Mouse (Mus musculus) gastrocnemius, postnatal 10 days (tissue): Measurements from ENCODE around the gene Cdh5. TPM values are rescaled to one million over a fixed set of nuclear protein-coding genes. Genes with fewer than 3 reads are reported as not detected.
"Not testable (repeated sequence)": the region's sequence is repeated elsewhere in the genome, so short reads cannot be mapped to it uniquely, and the experiment has no call there.

ENCODE experiments used
- DNase-seq: peaks from one replicate; pipeline ENCODE4 v3.0.0; 2021; ENCODE audit warnings: mixed read lengths
- total RNA-seq, 2 experiments: library from RNA; stranded (reverse); gene quantifications; 2 replicates each; pipeline ENCODE4 v1.2.3; 2021

Gene Cdh5
- total RNA-seq, 2 experiments from 2014 or later = 145 to 168 TPM

DNA sequence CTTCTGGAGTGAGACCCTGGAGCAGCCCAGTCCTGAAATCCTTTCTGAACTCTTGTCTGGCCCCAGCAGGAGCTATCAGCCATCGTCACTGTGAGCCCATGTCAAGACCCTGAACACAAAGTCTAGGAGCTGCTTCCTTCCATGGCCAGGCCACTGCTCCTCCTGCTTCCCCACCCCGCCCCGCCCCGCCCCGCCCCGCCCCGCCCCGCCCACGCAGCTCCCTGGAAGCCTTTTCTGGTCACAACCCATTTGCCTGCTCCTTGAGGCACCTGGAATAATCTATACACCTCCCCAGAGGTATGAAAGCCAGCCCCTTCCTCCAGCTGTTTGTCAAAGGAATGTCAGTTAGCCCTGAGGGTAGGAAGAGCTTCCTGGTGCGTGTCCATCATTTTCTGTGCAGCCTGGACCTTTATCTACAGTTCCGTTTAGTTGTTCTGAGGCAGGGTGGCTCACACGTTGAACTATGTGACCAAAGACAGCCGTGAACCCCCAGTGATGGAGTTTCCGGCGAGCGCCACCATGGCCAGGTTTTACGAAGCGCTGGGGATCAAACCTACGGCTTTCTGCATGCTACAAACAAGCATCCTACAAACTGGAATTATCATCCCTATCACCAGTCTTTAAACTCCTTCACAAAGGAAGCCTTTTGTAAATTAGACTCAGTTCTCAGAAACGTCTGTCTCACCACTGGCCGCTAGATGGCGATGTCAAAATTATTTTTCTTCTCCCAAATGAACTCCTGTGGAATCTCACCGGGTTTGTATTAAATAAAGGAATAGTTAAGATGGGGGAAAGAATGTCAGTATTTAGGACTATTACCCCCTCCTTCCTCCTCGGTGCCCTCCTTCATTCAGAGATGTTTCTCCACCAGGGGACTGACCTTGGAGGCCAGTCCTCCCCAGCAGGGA, 10.2 kb upstream of the Cdh5 start:
- not testable (repeated sequence) for DNase-seq

DNA sequence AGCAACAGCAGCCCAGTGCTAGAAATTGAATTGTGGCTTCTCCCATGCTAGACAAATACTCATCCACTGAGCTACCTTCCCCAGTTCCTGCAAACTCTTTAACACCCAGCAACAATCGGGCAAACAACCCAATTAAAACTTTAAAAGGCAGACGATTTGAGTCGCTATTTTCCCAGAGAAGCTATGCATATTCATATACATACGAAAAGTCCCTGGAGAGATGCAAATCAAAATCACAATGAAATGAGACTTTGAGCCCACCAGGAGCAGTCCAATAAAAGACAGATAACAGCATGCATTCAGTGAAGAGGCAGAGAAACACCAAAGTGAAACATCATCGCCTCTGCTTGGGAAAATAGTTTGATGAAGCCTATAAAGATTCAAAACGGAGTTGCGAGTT, 8.1 kb upstream of the Cdh5 start:
- no peak for DNase-seq

- no peak for DNase-seq
Observed at GRCm38 (mm10) chr8:104095595-104095994, 5.8 kb upstream of the Cdh5 start.

DNA sequence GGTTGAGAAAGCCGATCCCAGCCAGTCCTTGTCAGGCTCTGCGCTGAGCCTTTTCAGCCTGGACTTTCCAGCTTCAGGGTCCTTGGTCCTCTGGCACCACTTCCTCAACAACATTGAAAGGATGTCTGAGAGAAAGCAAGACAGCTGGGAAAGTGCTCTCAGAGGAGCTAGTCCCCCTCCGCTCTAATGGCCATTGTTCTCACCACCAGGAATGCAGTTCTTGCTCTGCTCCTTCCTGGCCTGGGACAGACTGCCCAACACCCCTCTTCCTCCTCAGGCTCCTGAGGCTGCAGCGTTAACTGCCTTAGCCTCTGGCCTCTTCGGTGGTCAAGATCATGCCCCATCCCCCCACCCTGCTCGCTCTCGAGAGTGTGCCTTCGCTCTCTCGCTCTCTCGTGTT, 4.8 kb upstream of the Cdh5 start:
- DNase-seq = no peak

- no peak for DNase-seq
Observed at GRCm38 (mm10) chr8:104098671-104099346, 2.6 kb upstream of the Cdh5 start.

GRCm38 (mm10) chr8:104099347-104100099, 1.9 kb upstream of the Cdh5 start:
- DNase-seq = peak; percentile 51

DNA sequence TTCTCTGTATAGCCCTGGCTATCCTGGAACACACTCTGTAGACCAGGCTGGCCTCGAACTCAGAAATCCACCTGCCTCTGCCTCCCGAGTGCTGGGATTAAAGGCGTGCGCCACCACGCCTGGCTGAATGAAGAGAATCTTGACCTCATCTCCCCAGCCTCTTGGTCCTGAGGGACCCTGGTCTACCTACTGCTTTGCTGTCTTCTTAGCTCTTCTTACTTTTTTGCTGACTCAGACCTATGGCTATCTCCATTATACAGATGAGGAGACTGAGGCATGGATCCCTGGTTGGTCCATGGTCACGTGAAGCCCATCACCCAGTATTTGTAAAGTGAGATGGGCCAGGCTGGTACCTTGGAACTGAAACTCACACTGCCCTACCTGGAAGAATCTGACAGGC, 701 bp upstream of the Cdh5 start:
- not testable (repeated sequence) for DNase-seq

DNA sequence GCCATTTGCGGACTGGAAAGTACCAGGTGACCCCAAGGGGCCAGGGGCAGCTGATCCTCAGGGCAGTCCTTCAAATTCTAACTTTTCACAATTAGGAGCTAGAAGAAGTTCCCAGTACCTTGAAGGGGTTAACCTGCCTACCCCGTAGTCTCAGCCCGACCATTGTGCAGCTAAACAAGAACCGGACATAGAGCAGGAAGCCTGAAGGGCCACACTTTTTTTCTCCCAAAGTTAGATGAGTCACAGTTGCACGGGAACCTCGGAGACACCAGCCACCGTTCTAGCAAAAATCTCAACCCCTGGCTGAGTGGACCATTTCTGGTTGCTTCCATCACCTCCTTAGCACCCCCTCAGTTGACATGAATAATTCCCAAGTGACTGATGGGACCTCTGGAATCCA, 2.0 kb downstream of the Cdh5 start:
- DNase-seq = no peak

GRCm38 (mm10) chr8:104105768-104106167, 4.3 kb downstream of the Cdh5 start:
- no peak for DNase-seq

DNA sequence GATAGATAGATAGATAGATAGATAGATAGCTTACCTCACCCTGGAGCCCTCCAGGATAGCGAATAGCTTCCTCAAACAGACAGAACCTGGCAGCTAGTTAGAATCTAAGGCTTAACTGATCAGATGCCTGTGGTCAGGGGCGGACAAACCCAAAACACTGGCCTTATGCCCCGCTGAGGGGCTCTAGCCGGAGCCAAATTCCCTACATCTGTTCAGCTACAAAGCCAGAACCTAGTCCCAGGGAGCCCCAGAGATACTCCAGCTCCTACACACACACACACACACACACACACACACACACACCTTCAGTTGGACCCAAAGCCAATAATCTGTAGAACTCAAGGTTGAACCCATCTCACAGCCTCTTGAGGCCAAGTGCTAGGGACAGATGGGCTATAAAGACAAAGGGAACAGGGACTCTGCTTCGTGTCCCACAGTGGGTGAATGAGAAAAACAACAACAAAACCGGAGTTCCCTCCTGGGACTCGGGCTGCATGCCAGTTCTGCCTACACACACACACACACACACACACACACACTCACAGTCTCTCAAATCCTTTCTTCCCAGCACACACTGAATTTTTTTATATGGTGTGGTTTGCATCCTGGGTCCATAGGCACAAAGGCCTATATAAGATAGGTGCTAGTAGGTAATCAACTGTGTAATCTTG, 5.0 kb downstream of the Cdh5 start:
- no peak for DNase-seq

GRCm38 (mm10) chr8:104107111-104107510, 5.7 kb downstream of the Cdh5 start:
- no peak for DNase-seq

DNA sequence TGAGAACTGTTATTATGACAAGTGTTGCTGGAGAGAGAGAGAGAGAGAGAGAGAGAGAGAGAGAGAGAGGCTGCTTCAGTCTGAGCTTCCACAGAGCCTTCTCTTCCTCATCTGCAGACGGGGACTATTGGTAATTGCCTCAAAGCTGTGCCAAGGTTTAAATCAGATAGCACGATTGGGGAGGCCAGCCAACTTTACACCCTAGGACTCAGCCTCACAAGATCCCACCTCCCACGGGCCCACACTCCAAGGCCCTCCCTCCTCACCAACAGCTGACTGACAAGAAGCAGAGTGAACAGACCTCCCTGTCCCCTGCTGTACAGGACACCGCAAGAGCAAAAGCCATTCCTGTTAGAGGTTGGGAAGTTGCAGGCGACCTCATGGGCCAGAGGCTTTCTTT, 6.6 kb downstream of the Cdh5 start:
- no peak for DNase-seq

DNA sequence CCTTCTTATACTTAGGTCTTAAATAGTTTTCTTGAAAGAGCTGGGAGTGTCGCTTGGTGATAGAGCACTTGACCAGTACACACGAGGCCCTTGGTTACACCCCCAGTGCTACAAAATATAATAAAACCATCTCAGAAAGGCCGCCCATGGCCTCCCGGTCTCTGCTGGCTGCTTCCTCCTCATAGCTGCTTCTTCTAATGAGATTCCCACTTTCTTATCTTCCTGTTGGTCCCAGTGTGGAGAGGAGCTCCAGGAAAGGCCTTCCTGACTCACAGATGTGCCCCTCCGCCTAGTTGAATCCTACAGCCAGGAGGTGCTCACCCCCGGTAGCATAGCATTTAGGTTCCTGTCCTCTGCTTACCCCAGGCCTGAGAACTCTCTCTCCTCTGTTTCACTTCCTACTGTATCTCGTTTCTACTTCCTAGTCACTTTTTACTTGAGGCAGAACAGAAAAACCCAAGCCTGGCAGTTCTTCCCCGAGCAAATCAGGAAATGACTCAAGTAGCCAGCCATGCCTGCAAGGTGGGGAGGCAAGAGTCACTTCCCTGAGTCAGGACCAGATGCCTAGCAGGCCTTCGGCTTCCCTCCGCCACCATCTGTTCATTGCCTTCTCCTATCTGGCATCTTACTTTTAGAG, 9.2 kb downstream of the Cdh5 start:
- DNase-seq = no peak

DNA sequence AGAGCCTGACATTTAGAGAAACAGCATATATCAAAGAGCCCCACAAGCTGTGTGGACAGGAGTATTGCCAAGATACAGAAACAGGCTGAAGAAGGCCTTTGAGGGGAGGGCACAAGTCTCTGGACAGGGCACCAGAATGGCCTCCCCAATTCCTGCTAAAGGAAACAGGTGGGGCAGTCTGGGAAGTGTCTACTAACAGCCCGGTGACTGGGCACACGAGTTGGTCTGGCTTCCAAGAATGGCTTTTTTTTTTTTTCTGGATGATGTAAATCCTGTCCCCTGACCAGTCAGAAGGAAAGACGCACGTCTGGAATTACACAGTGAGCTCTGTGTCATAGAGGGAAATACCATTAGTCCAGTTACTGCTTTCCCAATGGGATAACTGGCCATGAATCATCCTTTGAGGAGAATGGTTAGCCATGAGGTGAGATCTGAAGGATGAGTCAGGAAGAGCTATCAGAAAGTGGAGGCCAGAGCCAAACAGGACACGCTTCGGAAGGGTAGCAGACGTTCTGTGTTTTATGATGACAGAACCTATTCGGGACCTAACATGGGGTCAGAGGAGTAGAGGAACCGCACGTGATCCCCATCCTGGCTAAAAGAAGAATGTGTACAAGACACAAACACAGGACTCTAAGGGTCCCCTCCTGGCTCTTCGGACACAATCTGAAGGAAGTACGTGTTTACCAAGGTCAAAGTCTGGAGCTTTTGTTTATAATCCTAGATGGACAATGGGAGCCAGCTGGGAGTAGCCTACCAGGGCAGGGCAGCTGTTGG, 20.4 kb downstream of the Cdh5 start:
- DNase-seq = no peak

DNA sequence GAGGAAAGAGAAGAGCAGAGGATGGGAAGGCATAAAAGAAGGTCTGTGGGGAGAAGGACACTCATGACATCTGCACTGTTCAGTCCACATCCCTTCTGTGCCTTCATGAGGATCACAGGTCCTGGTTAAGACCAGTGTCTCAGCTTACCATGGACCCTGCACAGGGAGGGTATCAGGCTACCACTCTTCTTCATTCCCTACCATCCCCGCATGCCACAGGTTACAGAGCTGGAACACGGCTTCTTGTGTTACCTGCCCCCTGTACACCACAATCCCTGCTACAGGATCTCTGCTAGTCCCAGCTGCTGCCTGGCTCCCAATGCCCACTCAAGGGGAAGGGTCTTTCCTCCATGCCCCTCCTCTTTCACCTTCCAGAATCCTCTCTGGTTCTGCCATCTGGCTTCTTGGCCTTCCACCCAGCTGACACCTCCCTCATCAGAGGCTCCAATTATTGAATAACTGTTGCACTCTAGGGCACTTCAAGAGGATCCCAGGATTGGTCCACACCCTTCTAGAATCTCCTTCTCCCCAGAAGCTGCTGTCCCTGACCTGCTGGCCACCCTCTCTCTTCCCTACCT, 21.7 kb downstream of the Cdh5 start:
- DNase-seq = no peak

- DNase-seq = no peak
Observed at GRCm38 (mm10) chr8:104124534-104124933, 23.1 kb downstream of the Cdh5 start.

DNA sequence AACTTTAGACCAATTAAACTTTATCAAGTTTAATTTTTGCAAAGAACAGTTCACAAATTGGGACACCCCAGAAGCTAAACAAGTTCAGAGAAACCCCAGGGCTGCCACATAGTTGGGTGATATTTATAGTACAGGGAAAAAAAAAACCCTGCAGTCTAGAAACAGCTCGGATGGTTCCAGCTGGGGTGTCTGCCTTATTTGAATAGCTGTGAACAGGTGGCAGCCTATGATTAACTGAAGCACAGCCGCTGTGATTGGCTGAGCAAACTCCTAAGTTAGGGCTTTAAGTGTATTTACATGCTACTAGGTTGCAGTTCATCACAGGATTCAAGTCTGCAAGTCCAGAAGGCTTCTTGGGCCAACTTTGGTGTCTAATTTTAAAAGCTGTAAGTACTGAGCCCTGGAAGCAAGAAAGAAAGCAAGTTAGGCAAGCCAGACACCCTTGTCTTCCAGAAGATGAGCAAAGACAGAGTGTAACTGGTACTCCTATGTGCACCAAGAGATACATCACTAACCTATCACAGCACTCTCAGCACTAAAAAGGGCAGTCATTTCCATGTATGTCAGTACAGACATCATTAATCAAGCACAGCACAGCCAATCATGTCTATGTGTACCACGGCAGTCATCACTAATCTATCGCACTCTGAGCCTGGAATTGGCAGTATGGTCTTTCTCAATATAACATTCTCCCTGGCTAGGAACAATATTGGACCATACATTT, 25.9 kb downstream of the Cdh5 start:
- no peak for DNase-seq

DNA sequence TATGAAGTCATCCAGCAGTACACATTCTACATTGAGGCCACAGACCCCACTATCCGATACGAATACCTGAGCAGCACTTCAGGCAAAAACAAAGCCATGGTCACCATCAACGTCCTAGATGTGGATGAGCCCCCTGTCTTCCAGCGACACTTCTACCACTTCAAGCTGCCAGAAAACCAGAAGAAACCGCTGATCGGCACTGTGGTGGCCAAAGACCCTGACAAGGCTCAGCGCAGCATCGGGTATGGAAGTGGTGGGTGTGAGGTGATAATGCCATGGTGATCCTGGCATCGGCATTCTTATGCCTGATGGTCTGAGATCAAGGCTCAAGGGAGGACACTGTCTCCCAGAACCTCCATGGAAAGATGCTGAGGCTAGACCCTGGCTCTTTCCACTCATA, 29.5 kb downstream of the Cdh5 start:
- DNase-seq = no peak

- DNase-seq = no peak
Observed at GRCm38 (mm10) chr8:104131414-104131975, 30.1 kb downstream of the Cdh5 start.

DNA sequence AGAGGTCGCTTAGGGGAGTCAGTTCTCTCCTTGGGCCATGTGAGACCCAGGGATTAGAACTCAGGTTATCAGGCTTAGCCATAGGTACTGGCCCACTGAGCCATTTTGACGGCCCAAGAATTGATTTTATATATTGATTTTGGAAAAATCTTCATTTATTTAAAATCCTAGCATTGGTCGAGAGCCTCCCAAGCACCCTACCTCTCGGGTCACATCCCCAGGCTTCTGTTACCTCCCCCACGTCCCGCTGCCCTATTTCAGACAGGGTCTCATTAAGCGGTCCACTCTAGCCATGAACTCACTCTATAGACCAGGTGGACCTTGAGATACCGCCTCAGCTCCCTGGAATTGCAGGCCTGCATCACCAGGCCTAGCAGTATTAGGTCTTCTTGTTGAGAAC, 33.1 kb downstream of the Cdh5 start:
- DNase-seq = no peak
